Mouse (Mus musculus): Measurements from ENCODE around the gene Chst11. TPM values are rescaled to one million over a fixed set of nuclear protein-coding genes. Genes with fewer than 3 reads are reported as not detected.

Chst11 gene
- polyA plus RNA-seq, 1 experiment from 2014 or later = 0.99 TPM

DNA sequence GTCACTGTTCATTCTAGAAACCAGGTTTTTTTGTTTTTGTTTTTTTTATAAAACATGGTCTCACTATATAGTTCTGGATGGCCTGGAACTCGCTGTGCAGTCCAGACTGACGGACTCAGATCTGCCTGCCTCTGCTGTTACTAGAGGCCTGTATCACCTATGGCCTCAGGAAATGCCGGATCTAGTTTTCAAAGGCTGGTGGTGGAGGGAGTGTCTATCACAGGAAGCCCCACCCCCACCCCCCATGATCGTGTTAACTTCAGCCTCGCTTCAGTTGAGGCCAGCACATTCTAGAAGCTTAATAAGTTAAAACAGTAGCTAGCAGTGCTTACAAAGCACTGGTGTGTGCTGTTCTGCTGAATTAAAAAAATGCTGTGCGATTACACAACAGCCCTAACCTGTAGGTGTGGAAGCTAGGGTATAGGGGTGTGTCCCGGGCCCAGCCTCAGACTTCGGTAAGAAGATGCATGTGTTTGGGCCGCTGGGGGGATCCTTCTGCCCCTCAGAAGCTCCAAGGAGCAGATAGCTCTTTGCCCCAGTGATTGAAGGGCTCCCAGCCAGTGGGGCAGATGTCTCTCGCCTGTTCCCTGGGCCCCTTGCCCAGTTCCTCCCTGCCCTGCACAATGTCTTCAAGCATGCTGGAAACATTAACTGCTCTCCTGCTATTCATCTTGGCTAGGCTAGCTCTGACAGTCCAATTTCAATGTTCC lies 176.5 kb downstream of the Chst11 start:
- no peak overlapping the region for H3K9ac ChIP-seq
- H3K4me2 ChIP-seq (replicated peaks) = no peak overlapping the region; the same call in 1 of the 2 replicates
- H3K4me1 ChIP-seq (replicated peaks) = peaks cover 36% of the 10 kb centered on the region
- WGBS = 47% methylated on average over 10 of the region's 10 CpGs
- H3K27ac ChIP-seq = peak overlapping the region; percentile 36; the same call in 1 of the 2 replicates
- no peaks in the 10 kb centered on the region for H3K36me3 ChIP-seq
- H3K9me3 ChIP-seq = no peaks in the 10 kb centered on the region
- peak; percentile 60 for ATAC-seq
- H3K27me3 ChIP-seq (replicated peaks) = no peaks in the 10 kb centered on the region
- H3K4me3 ChIP-seq (replicated peaks) = no peak overlapping the region

DNA sequence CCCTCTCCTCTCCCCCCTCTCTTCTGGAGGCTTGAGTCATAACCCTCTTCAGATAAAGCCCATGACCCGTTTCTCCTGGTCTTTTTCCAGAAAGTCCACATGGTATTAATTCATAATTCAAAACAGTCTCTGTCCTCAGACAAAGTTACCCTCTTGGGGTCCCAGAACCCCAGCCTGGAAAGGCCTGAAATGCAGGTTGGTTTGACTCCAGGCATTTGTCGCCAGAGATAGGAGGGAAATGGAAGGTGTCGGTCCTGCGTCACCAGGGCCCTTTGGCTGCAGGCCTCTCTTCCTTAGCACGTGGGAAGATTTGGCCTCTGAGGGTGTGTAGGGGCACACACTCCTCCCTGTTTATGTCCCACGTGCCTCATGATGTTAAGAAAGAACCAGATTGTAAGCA lies 178.6 kb downstream of the Chst11 start:
- H3K4me2 ChIP-seq (replicated peaks) = no peak overlapping the region
- H3K4me3 ChIP-seq (replicated peaks) = no peak overlapping the region
- H3K36me3 ChIP-seq = no peaks in the 10 kb centered on the region
- 55% methylated on average over 6 of the region's 6 CpGs for WGBS
- peaks cover 45% of the 10 kb centered on the region for H3K4me1 ChIP-seq (replicated peaks)
- ATAC-seq = no peak
- no peak overlapping the region for H3K9ac ChIP-seq
- no peaks in the 10 kb centered on the region for H3K27me3 ChIP-seq (replicated peaks)
- H3K9me3 ChIP-seq = no peaks in the 10 kb centered on the region
- no peak overlapping the region for H3K27ac ChIP-seq

DNA sequence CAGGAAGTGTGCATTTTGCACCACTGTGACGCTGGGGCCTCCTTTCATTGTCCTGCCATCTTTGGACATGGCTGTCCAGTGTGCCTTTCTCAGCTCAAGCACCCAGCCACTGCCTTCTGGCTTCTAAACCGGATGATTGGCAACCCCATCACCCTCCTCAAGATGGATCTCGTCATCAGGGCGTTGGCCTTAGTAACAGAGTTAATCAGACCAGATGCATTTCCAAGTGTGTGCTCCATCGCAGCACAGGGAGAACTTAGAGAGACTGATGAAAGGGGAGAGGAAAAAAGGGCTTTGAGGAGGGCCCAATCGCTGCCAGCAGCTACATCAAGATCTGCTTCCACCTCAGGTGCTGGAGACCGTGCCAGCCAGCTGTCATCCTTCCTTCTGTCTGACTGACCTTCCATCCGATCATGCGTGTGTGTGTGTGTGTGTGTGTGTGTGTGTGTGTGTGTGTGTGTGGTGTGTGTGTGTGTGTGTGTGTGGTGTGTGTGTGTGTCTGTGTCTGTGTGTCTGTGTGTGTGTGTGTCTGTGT lies 179.7 kb downstream of the Chst11 start:
- Histone ChIP-seq H3K4me3 (replicated peaks) (no peak overlapping the region), H3K27me3 (replicated peaks) (no peaks in the 10 kb centered on the region), H3K9ac (no peak overlapping the region), H3K9me3 (no peaks in the 10 kb centered on the region), H3K27ac (no peak overlapping the region), H3K4me1 (replicated peaks) (peaks cover 48% of the 10 kb centered on the region), H3K4me2 (replicated peaks) (no peak overlapping the region), H3K36me3 (no peaks in the 10 kb centered on the region)
- WGBS = 87% methylated on average over 9 of the region's 9 CpGs
- ATAC-seq = no peak

DNA sequence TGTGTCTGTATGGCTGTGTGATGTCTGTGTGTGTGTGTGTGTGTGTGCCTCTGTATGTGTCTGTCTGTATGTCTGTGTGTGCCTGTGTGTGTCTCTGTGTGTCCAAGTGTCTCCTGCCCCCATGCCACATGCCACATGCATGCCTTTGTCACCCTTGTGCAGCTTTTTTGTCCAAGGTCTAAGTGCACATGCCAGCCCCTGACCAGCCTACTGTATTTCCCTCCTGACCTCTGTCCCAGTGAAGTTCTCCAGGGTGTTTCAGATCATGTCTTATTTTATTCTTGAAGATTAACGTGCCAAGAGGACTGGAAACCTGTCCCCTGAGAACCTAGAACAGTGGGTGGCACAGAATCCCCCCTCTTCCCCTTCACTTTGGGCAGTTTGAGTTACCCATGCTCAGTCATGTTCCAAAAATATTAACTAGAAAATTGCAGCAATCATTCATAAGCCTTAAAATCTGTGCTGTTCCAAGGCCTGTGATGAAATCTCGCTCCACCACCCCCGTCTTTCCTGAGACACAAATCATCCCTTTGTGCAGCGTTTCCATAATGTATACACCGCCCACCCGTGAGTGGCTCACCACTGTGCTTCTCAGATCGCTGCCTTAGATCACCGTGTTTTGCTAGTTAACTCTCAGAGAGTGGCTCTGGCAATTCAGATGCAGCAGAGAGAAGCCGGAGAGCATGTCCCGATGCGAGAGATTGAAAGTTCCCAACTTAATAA lies 180.4 kb downstream of the Chst11 start:
- Histone ChIP-seq H3K9me3 (no peaks in the 10 kb centered on the region), H3K9ac (no peak overlapping the region), H3K36me3 (no peaks in the 10 kb centered on the region), H3K4me1 (replicated peaks) (peaks cover 43% of the 10 kb centered on the region), H3K4me2 (replicated peaks) (no peak overlapping the region), H3K27ac (no peak overlapping the region), H3K4me3 (replicated peaks) (no peak overlapping the region), H3K27me3 (replicated peaks) (no peaks in the 10 kb centered on the region)
- 70% methylated on average over 11 of the region's 11 CpGs for WGBS
- ATAC-seq = no peak

DNA sequence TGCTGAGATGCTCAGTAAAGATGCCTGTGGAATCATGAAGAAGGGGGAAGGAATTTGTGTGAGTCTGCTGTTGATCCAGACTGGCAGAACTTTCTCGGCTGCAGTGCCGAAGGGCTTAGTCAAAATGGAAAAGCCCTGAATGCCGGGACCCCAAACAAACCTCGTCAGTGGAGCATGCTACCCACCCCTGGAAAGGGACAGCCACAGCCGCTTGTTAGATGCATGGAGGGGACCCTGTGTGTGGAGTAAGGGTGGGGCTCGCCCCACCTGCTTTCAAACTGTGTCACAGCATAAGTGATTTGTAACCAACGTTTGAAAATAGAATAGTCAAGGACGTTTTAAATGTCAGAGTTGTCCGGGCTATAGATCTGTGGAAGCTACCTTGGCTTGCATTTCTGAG lies 181.0 kb downstream of the Chst11 start:
- peaks cover 44% of the 10 kb centered on the region for H3K4me1 ChIP-seq (replicated peaks)
- H3K9me3 ChIP-seq = no peaks in the 10 kb centered on the region
- H3K9ac ChIP-seq = no peak overlapping the region
- no peak for ATAC-seq
- H3K36me3 ChIP-seq = no peaks in the 10 kb centered on the region
- peak overlapping the region; percentile 56; the same call in 1 of the 2 replicates for H3K27ac ChIP-seq
- H3K4me2 ChIP-seq (replicated peaks) = no peak overlapping the region
- 74% methylated on average over 9 of the region's 9 CpGs for WGBS
- no peaks in the 10 kb centered on the region for H3K27me3 ChIP-seq (replicated peaks)
- H3K4me3 ChIP-seq (replicated peaks) = no peak overlapping the region

DNA sequence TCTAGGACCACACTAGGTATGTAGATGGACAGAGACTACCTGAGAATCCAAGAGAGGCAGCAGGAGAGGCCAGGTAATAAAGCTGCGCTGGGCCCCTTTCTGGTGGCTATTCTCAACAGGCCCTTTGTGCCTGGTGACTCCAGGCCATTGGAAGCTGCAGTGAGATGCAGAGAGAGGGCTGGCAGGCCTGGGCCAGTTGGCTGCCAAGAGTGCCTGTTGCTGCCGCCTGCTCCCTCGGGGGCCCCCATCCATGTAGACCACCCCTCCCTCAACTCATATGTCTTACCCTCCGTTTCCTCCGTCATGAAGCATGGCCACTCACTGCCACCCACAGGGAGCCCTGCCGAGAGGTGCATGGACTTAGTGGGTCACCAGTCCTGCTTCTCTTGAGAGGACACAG lies 182.2 kb downstream of the Chst11 start:
- Histone ChIP-seq H3K4me2 (replicated peaks) (no peak overlapping the region), H3K4me1 (replicated peaks) (peaks cover 32% of the 10 kb centered on the region), H3K27ac (no peak overlapping the region), H3K9ac (no peak overlapping the region), H3K4me3 (replicated peaks) (no peak overlapping the region), H3K9me3 (no peaks in the 10 kb centered on the region), H3K27me3 (replicated peaks) (no peaks in the 10 kb centered on the region), H3K36me3 (no peaks in the 10 kb centered on the region)
- ATAC-seq = no peak
- 84% methylated on average over 6 of the region's 6 CpGs for WGBS

DNA sequence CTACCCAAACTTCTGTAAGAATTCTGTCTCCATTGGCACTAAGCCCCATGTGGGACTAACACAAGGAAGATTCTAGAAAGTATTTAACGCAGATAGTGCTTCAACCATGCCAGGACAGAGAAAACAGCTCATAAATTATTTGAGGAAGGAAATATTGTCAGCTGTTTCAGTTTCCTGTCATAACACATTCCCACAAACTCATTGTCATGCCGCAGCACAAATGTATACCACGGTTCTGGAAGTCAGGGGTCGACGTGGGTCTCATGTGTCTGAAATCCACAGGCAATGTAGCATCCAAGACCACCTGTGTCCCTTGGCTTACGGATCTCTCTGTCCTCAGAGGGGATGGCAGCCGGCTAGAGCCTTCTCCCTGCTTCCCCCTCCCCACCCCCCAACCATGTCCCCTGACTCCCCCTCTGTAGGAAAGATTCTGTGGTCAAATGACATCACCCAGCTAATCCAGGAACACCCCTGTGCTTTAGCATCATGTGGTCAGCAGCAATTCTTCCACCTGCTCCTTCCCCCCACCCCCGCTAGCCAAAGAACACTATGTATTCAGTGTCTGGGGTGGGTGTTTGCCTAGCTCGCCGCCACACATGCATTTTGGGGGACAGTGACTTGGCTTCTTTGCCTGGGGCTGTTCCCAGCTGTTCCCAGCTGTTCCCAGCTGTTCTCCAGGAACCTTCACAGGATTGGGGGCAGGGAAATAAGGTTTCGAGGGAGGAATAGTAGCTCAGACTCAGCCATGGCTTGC lies 183.2 kb downstream of the Chst11 start:
- no peak overlapping the region for H3K4me3 ChIP-seq (replicated peaks)
- H3K9ac ChIP-seq = no peak overlapping the region
- H3K36me3 ChIP-seq = no peaks in the 10 kb centered on the region
- peaks cover 24% of the 10 kb centered on the region for H3K4me1 ChIP-seq (replicated peaks)
- no peak overlapping the region for H3K27ac ChIP-seq
- 61% methylated on average over 11 of the region's 11 CpGs for WGBS
- H3K27me3 ChIP-seq (replicated peaks) = no peaks in the 10 kb centered on the region
- H3K9me3 ChIP-seq = no peaks in the 10 kb centered on the region
- H3K4me2 ChIP-seq (replicated peaks) = no peak overlapping the region
- peak; percentile 18; the same call in 1 of the 2 replicates for ATAC-seq

DNA sequence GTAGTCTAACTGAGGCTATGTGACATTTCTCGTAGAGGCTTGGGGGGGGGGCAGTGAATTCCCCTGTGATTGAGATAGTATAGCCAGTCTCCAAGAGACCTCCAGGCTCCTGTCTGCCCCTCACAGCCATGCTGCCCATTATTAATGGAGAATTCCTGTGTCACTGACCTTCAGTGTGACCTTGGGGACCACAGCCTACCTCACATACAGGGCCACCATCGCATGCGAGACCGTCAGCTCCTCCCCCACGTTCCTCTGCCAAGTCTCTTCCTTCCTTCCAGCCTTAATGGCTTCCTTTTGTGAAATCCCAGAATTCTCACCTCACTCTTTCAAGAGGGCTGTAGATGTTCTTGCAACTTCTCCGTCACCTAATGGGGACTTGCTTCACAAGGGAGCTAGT lies 184.3 kb downstream of the Chst11 start:
- H3K27ac ChIP-seq = no peak overlapping the region

DNA sequence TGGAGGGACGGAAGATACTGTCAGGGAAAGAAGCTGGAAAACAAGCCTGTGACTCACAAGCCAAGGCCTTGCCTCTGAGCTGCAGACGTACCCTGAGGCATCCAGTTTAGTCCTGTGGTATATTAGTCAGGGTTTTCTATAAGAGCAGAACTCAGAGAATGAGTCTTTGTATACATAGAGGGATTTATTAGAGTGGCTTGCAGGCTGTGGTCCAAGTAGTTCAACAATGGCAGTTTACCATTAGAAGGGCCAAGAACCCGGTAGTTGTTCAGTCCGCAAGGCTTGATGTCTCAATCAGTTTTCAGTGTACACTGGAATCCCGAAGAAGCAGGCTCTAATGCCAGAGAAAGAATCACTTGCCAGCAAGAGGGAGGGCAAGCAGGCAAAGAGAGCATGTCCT lies 192.9 kb downstream of the Chst11 start:
- ATAC-seq = no peak
- no peak overlapping the region for H3K27ac ChIP-seq
- WGBS = 45% methylated on average over 5 of the region's 5 CpGs
- H3K36me3 ChIP-seq = no peaks in the 10 kb centered on the region
- H3K4me2 ChIP-seq (replicated peaks) = no peak overlapping the region
- H3K4me3 ChIP-seq (replicated peaks) = no peak overlapping the region
- H3K9ac ChIP-seq = no peak overlapping the region
- H3K9me3 ChIP-seq = no peaks in the 10 kb centered on the region
- H3K4me1 ChIP-seq (replicated peaks) = peaks cover 3% of the 10 kb centered on the region; the same call in 1 of the 2 replicates
- H3K27me3 ChIP-seq (replicated peaks) = no peaks in the 10 kb centered on the region

More for the DNA sequence above, 184.3 kb downstream of the Chst11 start:
- 88% methylated on average over 6 of the region's 6 CpGs for WGBS
- H3K9me3 ChIP-seq = no peaks in the 10 kb centered on the region
- no peak overlapping the region for H3K9ac ChIP-seq
- H3K36me3 ChIP-seq = no peaks in the 10 kb centered on the region
- peaks cover 18% of the 10 kb centered on the region; the same call in 1 of the 2 replicates for H3K4me1 ChIP-seq (replicated peaks)
- H3K4me2 ChIP-seq (replicated peaks) = no peak overlapping the region
- H3K4me3 ChIP-seq (replicated peaks) = no peak overlapping the region
- no peak for ATAC-seq
- no peaks in the 10 kb centered on the region for H3K27me3 ChIP-seq (replicated peaks)

DNA sequence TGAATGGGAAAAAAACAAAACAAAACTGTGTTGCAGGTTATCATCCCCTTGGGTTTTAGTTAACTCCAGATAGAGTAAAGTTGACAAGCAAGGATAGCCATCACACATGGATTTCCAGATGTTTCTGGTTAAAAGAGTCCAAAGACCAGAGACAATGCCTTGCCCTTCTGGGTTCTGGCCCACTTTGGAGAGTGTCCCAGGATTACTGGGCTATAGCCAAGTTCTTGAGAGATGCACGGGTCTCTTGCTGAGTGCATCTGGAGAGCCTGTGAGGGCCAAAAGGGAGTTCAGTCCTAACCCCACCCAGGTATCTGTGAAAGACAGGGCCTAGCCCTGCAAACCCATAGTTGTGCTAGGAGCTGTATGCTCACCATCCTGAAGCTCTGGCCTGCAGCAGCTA lies 193.4 kb downstream of the Chst11 start:
- H3K4me1 ChIP-seq (replicated peaks) = peaks cover 5% of the 10 kb centered on the region; the same call in 1 of the 2 replicates
- H3K27me3 ChIP-seq (replicated peaks) = no peaks in the 10 kb centered on the region
- H3K9ac ChIP-seq = no peak overlapping the region
- no peak overlapping the region for H3K4me3 ChIP-seq (replicated peaks)
- WGBS = 49% methylated on average over 1 of the region's 1 CpGs
- no peaks in the 10 kb centered on the region for H3K36me3 ChIP-seq
- ATAC-seq = no peak
- no peak overlapping the region for H3K4me2 ChIP-seq (replicated peaks)
- H3K9me3 ChIP-seq = no peaks in the 10 kb centered on the region
- no peak overlapping the region for H3K27ac ChIP-seq

DNA sequence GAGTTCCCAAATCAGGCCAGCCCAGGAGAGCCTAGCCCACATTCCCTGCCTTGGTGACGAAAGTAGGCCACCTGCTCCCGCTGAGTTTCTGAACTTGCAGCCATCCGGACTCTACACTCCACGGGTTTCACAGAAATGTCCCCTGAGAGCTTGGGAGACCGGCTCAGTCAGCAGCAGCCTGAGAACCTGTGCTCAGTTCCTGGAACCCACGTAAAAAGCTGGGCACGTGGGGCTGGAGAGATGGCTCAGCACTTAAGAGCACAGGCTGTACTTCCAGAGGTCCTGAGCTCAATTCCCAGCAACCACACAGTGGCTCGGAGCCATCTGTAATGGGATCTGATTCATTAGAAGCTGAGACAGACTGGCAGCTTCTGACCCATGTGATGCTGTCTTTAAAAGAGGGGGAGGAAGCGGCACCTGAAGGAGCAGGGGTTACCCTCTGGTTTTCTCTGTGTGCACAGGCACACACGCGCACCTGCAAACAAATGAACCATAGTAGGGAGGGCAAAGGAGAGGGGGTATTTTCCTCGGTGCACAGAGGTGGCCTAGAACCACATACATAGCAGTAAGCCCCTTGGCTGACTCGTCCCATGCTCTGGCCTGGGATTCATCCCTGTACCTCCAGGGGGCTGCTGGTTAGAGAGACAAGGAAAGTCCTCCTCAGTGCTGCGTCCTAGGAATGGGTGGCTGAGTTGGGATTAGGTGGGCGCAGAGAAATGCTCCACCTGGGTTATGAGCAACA lies 196.7 kb downstream of the Chst11 start:
- H3K4me2 ChIP-seq (replicated peaks) = no peak overlapping the region
- no peaks in the 10 kb centered on the region for H3K36me3 ChIP-seq
- ATAC-seq = 0 out of 2 replicates have a peak, but pooled peaks have one; percentile 18
- peaks cover 7% of the 10 kb centered on the region for H3K4me1 ChIP-seq (replicated peaks)
- no peak overlapping the region for H3K4me3 ChIP-seq (replicated peaks)
- 80% methylated on average over 15 of the region's 15 CpGs for WGBS
- H3K9me3 ChIP-seq = no peaks in the 10 kb centered on the region
- H3K27me3 ChIP-seq (replicated peaks) = no peaks in the 10 kb centered on the region
- no peak overlapping the region for H3K27ac ChIP-seq
- no peak overlapping the region for H3K9ac ChIP-seq

Measured in intestine, embryonic 15.5 days (tissue).